Mouse (Mus musculus) mesoderm, embryonic 11.5 days (tissue): ENCODE data around the gene Ifi204.
"Not testable (repeated sequence)": the region's sequence is repeated elsewhere in the genome, so short reads cannot be mapped to it uniquely, and the experiment has no call there.

Source experiments
- DNase-seq: peaks from one replicate; pipeline ENCODE4 v3.0.0-alpha.2; 2012; ENCODE audit warnings: low read depth, low spot score

The Ifi204 gene

DNA sequence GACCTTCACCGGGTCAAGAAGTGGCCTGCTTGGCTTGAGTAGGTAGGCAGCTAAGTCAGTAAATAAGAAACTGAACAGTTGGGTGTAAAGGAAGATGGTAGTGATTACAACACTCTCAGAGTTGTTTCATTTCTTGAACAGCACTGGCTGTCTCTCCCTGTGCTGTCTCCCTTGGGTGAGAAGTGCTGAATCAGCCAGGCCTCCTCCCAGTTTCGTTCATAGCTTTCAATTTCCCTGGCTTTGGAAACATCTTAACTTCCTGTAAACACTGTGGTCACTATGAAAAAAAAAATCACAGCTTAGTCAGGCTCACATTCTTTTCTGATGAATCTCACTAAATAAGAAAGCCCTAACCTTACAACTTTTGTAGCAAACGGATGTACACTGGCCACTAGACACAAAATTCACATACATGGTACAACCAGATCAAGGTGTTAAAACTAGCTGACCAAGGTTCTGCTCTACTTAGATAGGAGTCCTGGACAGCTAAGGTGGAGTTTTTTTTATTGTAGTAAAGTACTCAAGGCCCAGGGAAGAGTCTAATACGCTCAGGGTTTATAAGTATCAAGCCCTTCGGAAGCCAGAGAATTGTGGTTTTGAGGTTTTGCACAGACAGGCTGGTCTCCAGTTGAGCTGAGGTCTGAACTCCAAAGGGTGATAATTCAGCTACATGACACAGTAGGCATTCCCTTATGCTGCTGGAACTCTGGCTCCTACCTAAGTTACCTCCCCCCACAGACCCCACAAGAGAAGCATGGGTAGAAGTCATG is at the start of gene Ifi204:
Gene Ifi204, minus strand, starts transcription at position 96 of the 770 bp plus-strand sequence.
- DNase-seq: not testable (repeated sequence)

DNA sequence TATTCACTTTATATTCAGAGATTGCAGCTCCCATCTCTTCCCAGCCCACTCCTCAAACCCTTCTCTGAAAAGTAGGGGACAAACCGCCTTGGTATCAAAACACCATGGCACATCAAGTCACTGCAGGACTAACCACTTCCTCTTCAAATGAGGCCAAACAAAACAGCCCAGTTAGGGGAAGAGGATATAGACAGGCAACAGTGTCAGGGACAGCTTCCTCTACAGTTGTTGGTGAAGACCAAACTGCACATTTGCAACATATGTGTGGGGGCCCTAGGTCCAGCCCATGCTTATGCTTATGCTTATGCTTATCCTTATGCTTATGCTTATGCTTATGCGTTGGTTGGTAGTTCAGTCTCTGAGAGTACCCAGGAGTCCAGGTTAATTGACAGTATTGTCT is 42.6 kb upstream of the Ifi204 start:
- not testable (repeated sequence) for DNase-seq

DNA sequence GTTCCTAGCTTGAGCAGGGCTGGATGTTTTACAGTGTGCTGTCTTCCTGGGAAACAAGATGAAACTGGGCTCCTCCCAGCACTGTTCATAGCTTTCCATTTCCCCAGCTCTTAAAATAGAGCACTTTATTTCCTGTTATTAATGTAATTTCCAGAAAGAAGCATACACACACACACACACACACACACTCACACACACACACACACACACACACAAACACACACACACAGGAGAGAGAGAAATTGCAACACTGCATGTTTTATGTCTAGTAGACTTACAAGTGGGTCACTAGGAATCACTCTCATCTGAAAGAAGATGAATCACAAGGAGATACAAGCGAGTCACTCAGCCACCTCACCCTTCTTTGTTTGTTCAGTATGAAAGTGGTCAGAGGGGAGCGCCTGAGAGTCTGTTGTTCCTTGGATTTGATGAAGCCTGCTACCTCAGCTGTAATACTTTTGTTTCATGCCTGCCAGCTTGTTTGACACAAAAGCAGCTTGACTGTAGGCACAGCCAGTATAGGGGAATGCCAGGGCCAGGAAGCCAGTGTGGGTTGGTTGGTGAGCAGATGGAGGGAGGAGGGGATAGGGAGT is 36.0 kb upstream of the Ifi204 start:
- not testable (repeated sequence) for DNase-seq

GRCm38 (mm10) chr1:173802207-173802606 is 35.5 kb upstream of the Ifi204 start:
- DNase-seq: not testable (repeated sequence)

DNA sequence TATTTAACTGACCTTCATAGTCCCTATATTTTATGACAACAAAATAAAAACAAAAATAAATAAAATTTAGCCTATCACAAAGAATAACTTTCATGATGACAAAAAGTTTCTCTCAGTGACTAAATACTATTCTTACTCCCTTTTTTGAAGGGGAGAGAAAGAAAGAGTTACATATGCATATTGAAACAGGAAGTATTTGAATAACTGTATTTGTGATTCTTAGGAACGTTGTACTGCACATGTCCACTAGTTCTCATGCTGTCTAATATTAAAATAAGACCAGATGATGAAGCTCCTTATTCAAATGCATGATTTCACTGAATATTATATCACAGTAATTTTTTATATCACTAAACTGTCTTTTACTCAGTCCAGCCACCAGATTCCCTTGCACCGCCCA is 35.0 kb upstream of the Ifi204 start:
- not testable (repeated sequence) for DNase-seq

DNA sequence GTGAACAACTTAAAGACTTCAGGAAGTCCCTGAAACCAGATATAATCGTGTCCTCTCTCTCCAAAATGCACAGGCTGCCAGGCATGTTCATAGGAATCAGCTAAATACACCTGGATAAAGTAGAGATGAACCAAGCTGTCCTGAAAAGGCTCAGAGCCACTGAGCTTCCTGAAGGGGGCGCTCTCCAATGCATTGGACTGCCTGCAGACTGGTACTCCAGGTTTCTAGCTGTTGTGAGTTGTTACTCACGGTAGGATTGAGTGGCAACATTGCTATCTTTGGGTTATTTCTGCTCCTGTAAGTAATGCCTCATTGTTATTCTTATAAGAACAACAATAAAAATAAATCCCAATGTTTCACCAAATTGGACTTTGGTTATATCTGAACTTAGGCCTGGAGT is 6.7 kb upstream of the Ifi204 start:
- DNase-seq: not testable (repeated sequence)

GRCm38 (mm10) chr1:173760032-173760431 is 6.7 kb downstream of the Ifi204 start:
- DNase-seq: not testable (repeated sequence)

GRCm38 (mm10) chr1:173742262-173742661 is 24.5 kb downstream of the Ifi204 start:
- DNase-seq: no peak

GRCm38 (mm10) chr1:173741656-173742055 is 25.1 kb downstream of the Ifi204 start, which contains the start of gene Ifi207:
Gene Ifi207 (minus strand): TSS chr1:173741747.
- DNase-seq: no peak

GRCm38 (mm10) chr1:173740537-173740936 is 26.2 kb downstream of the Ifi204 start:
- no peak for DNase-seq

GRCm38 (mm10) chr1:173736986-173737385 is 29.8 kb downstream of the Ifi204 start:
- no peak for DNase-seq

DNA sequence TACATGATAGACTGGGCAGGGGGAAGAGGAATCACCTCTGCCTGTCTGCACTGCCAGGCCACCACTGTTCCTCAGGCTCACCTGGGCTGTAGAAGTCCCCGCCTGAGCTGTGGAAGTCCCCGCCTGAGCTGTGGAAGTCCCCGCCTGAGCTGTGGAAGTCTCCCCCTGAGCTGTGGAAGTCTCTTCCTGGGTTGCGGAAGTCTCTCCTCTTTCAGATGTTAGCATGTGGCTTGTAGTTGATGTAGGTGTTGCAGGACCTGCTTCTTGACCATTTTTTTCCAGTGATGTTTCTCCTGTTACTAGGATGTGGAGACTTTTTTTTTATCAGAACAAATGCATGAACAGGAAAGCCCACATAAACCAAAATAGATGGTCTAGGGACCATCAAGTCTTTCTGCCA is 31.7 kb downstream of the Ifi204 start:
- DNase-seq: not testable (repeated sequence)

GRCm38 (mm10) chr1:173733219-173733618 is 33.5 kb downstream of the Ifi204 start:
- DNase-seq: no peak
